Mouse (Mus musculus) lung, embryonic 16.5 days (tissue): ENCODE measurements around the gene Anks4b. TPM values are rescaled to one million over a fixed set of nuclear protein-coding genes. Genes with fewer than 3 reads are reported as not detected.

ENCODE experiments used
- ATAC-seq: fragments of 200-750 bp; cut with Nextera tagmentation; 2 replicates; pipeline ENCODE4 v1.8.0; 2017; ENCODE audit warnings: low read depth, mild to moderate bottlenecking, moderate library complexity
- H3K27ac ChIP-seq: fragments of 300-500 bp; sonication (generic); 2 replicates; pipeline ENCODE4 v1.5.1; 2014; ENCODE audit warnings: mild to moderate bottlenecking, control low read depth, low read length
- H3K27me3 ChIP-seq: fragments of 300-500 bp; sonication (generic); 2 replicates; pipeline ENCODE4 v1.6.1; 2014; ENCODE audit warnings: low read depth, low read length, mixed read lengths; ENCODE audit not compliant: control insufficient read depth, insufficient read depth
- H3K36me3 ChIP-seq: fragments of 300-500 bp; sonication (generic); 2 replicates; pipeline ENCODE4 v1.6.1; 2014; ENCODE audit warnings: low read length; ENCODE audit not compliant: control insufficient read depth, insufficient read depth
- H3K4me1 ChIP-seq: fragments of 300-500 bp; sonication (generic); replicated peaks from 2 replicates; pipeline ENCODE4 v1.6.1; 2014; ENCODE audit warnings: low read length, mixed read lengths; ENCODE audit not compliant: control insufficient read depth, insufficient read depth
- H3K4me2 ChIP-seq: fragments of 300-500 bp; sonication (generic); 2 replicates; pipeline ENCODE4 v1.6.1; 2014; ENCODE audit warnings: low read depth, low read length, control low read depth
- H3K4me3 ChIP-seq: fragments of 300-500 bp; sonication (generic); 2 replicates; pipeline ENCODE4 v1.5.1; 2014; ENCODE audit warnings: mild to moderate bottlenecking, low read length, control low read depth
- H3K9ac ChIP-seq: fragments of 300-500 bp; sonication (generic); 2 replicates; pipeline ENCODE4 v1.6.1; 2014; ENCODE audit warnings: low read length, control low read depth
- H3K9me3 ChIP-seq: fragments of 300-500 bp; sonication (generic); 2 replicates; pipeline ENCODE4 v1.6.1; 2016; ENCODE audit warnings: low read length; ENCODE audit not compliant: control insufficient read depth
- WGBS: fragments of 180-500 bp; shearing (Covaris S2); extraction: QIAGEN DNeasy Blood & Tissue Kit; methylation state at CpG from one replicate; pipeline ENCODE4 v1.1.7; 2014; 5-methylcytosine and 5-hydroxymethylcytosine counted together
- polyA plus RNA-seq: library from polyadenylated mRNA; unstranded; fragments of >200 nt; fragmentation: Nextera tagmentation; extraction: Ambion mirVana; gene quantifications from 2 replicates; pipeline ENCODE4 v1.2.1, GENCODE M21; 2015

Gene Anks4b
- polyA plus RNA-seq, 1 experiment from 2014 or later = not detected

- WGBS = 2% methylated on average over 26 of the region's 26 CpGs
- Histone ChIP-seq H3K4me1 (peaks cover 10% of the 10 kb centered on the region), H3K36me3 (no peaks in the 10 kb centered on the region), H3K4me3 (peak within 1 kb of the TSS; percentile 33), H3K4me2 (peak within 1 kb of the TSS; percentile 54), H3K27ac (no peak within 1 kb of the TSS), H3K9me3 (no peaks in the 10 kb centered on the region), H3K27me3 (peaks cover 19% of the 10 kb centered on the region), H3K9ac (no peak within 1 kb of the TSS; the same call in 1 of the 2 replicates)
- no peak for ATAC-seq
Measured at GRCm38 (mm10) chr7:120201771-120202170, 28.1 kb downstream of the Anks4b start, which contains the start of gene Crym. Gene Crym, minus strand, starts transcription at chr7:120202111.

- no peaks in the 10 kb centered on the region for H3K9me3 ChIP-seq
Measured at GRCm38 (mm10) chr7:120203789-120204188, 30.1 kb downstream of the Anks4b start, which contains the start of gene Abca14. Gene Abca14, plus strand, starts transcription at chr7:120203961.

GRCm38 (mm10) chr7:120205989-120206388 is 32.3 kb downstream of the Anks4b start:
- no peak overlapping the region for H3K4me3 ChIP-seq
- H3K4me1 ChIP-seq = peaks cover 10% of the 10 kb centered on the region
- no peak overlapping the region for H3K27ac ChIP-seq
- H3K9ac ChIP-seq = no peak overlapping the region
- no peaks in the 10 kb centered on the region for H3K9me3 ChIP-seq
- 29% methylated on average over 9 of the region's 9 CpGs for WGBS
- peaks cover 9% of the 10 kb centered on the region for H3K27me3 ChIP-seq
- H3K4me2 ChIP-seq = no peak overlapping the region
- H3K36me3 ChIP-seq = no peaks in the 10 kb centered on the region
- ATAC-seq = peak; percentile 65; the same call in 1 of the 2 replicates

More at GRCm38 (mm10) chr7:120203789-120204188, 30.1 kb downstream of the Anks4b start, which contains the start of gene Abca14:
- Histone ChIP-seq H3K4me2 (no peak within 1 kb of the TSS), H3K4me1 (peaks cover 10% of the 10 kb centered on the region), H3K36me3 (no peaks in the 10 kb centered on the region), H3K27ac (no peak within 1 kb of the TSS), H3K27me3 (peaks cover 19% of the 10 kb centered on the region), H3K4me3 (no peak within 1 kb of the TSS), H3K9ac (no peak within 1 kb of the TSS)
- WGBS = 7% methylated on average over 26 of the region's 26 CpGs
- ATAC-seq = peak; percentile 85

GRCm38 (mm10) chr7:120228541-120228940 is 54.9 kb downstream of the Anks4b start:
- Histone ChIP-seq H3K36me3 (no peaks in the 10 kb centered on the region), H3K27me3 (no peaks in the 10 kb centered on the region), H3K9ac (no peak overlapping the region), H3K4me3 (no peak overlapping the region), H3K4me2 (no peak overlapping the region), H3K9me3 (no peaks in the 10 kb centered on the region), H3K27ac (no peak overlapping the region), H3K4me1 (no peaks in the 10 kb centered on the region)
- no peak for ATAC-seq

Other genes starting within 250 kb of the Anks4b start
- gene Dnah3, start 78.6 kb upstream of the Anks4b start, polyA plus RNA-seq = 1.2 and 2.8 TPM in 2 replicates
- gene Tmem159, start 71.5 kb upstream of the Anks4b start, polyA plus RNA-seq = 49.6 and 113 TPM in 2 replicates
- gene Zp2, start 28.6 kb upstream of the Anks4b start, polyA plus RNA-seq = not detected in 2 replicates
- gene Crym, start 28.3 kb downstream of the Anks4b start, polyA plus RNA-seq = 3.1 and 3.5 TPM in 2 replicates
- not detected in 2 replicates for gene Abca14, start 30.1 kb downstream of the Anks4b start, polyA plus RNA-seq
- gene Abca15, start 154.8 kb downstream of the Anks4b start, polyA plus RNA-seq = not detected in 2 replicates
- gene Abca16, start 235.8 kb downstream of the Anks4b start, polyA plus RNA-seq = not detected in 2 replicates